Mouse (Mus musculus) cerebellum, adult 2 months (tissue): Measurements from ENCODE around the gene Rassf3.

ENCODE experiments used
- CTCF ChIP-seq: fragments of 200-500 bp; IDR thresholded peaks from 2 replicates; pipeline ENCODE4 v1.5.1; 2011; ENCODE audit warnings: low read depth, mild to moderate bottlenecking, control low read depth, low read length, moderate library complexity, borderline replicate concordance; ENCODE audit not compliant: insufficient read depth
- POLR2A ChIP-seq: fragments of 200-500 bp; IDR thresholded peaks from 2 replicates; pipeline ENCODE4 v1.6.1; 2011; ENCODE audit warnings: low read length, control low read depth, borderline replicate concordance; ENCODE audit not compliant: insufficient read depth

- TF ChIP-seq CTCF (no peak), POLR2A (no peak)
Observed at GRCm38 (mm10) chr10:121477433-121477832, 1.3 kb upstream of the Rassf3 start.
